Mouse (Mus musculus) olfactory bulb, adult 2 months (tissue): ENCODE results near the gene Nfatc2. TPM values are rescaled to one million over a fixed set of nuclear protein-coding genes. Genes with fewer than 3 reads are reported as not detected.

ENCODE experiments used
- H3K27ac ChIP-seq: fragments of 200-500 bp; 2 replicates; pipeline ENCODE4 v1.5.1; 2012; ENCODE audit warnings: low read depth, low read length; ENCODE audit not compliant: insufficient read depth
- H3K4me1 ChIP-seq: fragments of 200-500 bp; 2 replicates; pipeline ENCODE4 v1.6.1; 2012; ENCODE audit warnings: low read length; ENCODE audit not compliant: control insufficient read depth, insufficient read depth
- H3K4me3 ChIP-seq: fragments of 200-500 bp; 2 replicates; pipeline ENCODE4 v1.5.1; 2012; ENCODE audit warnings: mild to moderate bottlenecking, low read depth, low read length, moderate library complexity; ENCODE audit not compliant: insufficient read depth
- CTCF ChIP-seq: fragments of 200-500 bp; IDR thresholded peaks from 2 replicates; pipeline ENCODE4 v1.5.1; 2012; ENCODE audit warnings: low read depth, mild to moderate bottlenecking, low read length, moderate library complexity; ENCODE audit not compliant: insufficient read depth
- POLR2A ChIP-seq: fragments of 200-500 bp; IDR thresholded peaks from 2 replicates; pipeline ENCODE4 v1.6.1; 2012; ENCODE audit warnings: mild to moderate bottlenecking, low read depth, low read length, moderate library complexity; ENCODE audit not compliant: insufficient read depth
- WGBS: fragments of 180-500 bp; shearing (Covaris S2); methylation state at CpG from one replicate; pipeline ENCODE4 v1.1.7; 2018; 5-methylcytosine and 5-hydroxymethylcytosine counted together
- polyA plus RNA-seq: library from polyadenylated mRNA; stranded (reverse); fragments of >200 nt; gene quantifications from 2 replicates; pipeline ENCODE4 v1.2.4, GENCODE M21; 2012; ENCODE audit warnings: low replicate concordance; ENCODE audit not compliant: missing spikeins, insufficient read depth, insufficient read length

The Nfatc2 gene
- polyA plus RNA-seq, 1 experiment, result not detected

DNA sequence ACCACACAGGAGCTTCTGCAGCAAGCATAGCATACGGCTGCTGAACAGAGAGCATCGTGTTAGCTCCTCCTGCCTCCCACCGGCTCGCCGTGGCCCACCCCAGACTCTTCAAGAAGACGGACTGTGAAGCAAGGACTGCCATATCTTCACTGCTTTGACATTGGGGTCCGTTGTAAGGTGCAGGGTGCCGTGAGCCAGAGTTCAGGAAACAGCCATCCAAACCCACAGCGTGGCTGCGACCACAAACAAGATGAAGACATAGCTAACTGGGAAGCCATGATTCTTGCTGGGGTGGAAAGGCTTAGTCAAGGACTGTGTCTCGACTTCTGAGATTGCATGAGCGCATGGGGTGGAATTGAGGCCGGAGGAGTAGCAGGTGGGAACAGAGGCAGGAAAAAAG is 111.5 kb downstream of the Nfatc2 start:
- TF ChIP-seq CTCF (no peak), POLR2A (no peak)
- Histone ChIP-seq H3K27ac (no peak overlapping the region), H3K4me3 (no peak overlapping the region), H3K4me1 (peaks cover 4% of the 10 kb centered on the region; the same call in 1 of the 2 replicates)
- WGBS, result 96% methylated on average over 13 of the region's 13 CpGs

DNA sequence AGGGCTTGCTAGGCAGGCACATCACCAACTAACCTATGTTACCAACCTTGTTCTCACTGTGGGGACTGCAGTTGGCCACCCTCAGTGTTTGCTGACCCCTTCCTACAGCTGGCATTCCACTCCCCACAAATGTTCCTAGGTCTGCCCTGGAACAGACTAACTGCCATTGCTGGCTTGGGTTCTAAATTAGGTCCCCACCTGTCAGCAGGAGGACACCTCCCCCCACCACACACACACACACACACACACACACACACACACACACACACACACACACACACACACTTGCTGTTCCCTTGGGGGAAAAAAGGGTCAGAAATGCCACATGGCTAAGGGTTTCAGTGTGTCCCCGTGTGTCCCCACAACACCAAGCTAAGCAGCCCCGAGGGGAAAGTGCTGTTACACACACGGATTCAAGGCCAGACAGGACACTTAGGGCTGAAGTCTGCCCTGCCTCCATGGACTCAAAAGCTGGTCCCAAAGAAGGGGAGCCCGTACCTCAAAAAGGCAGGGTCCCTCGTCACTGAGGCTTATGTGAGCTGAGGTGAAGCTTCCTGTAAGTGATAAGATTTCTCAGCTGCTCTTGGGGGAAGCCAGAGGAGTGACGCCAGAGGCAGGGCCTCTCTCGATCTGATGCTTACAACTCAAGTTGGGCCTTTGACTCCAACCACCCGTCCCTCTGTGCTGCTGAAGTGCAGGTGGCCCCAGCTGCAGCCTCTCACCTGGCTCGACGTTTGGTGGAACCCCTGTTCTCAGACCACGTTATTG is 113.1 kb downstream of the Nfatc2 start:
- Histone ChIP-seq H3K4me3 (no peak overlapping the region), H3K4me1 (peaks cover 4% of the 10 kb centered on the region; the same call in 1 of the 2 replicates), H3K27ac (no peak overlapping the region)
- no peak for TF ChIP-seq POLR2A
- no peak for TF ChIP-seq CTCF
- WGBS, result 92% methylated on average over 11 of the region's 11 CpGs

DNA sequence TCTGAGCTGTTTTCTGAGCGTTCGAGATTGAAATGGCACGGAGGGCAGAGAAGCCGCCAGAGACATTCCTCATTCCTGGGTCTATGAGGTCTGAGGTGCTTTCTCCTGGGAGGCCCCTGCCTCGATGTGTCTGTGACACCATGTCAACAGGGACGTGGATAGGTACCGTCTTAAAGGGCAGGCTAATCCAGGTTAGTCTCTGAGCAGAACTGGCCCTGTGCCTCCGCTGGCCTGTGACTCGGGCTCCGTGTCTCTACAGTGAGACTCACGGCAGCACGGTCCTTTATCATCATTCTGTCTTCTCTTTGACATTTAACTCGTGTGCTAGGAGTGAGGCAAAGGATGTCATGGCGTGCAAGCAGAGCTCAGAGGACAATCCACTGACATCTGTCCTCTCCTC is 120.3 kb downstream of the Nfatc2 start:
- TF ChIP-seq CTCF, result no peak
- no peak for TF ChIP-seq POLR2A
- Histone ChIP-seq H3K4me1 (no peaks in the 10 kb centered on the region), H3K27ac (no peak overlapping the region), H3K4me3 (no peak overlapping the region)
- 92% methylated on average over 14 of the region's 14 CpGs for WGBS

DNA sequence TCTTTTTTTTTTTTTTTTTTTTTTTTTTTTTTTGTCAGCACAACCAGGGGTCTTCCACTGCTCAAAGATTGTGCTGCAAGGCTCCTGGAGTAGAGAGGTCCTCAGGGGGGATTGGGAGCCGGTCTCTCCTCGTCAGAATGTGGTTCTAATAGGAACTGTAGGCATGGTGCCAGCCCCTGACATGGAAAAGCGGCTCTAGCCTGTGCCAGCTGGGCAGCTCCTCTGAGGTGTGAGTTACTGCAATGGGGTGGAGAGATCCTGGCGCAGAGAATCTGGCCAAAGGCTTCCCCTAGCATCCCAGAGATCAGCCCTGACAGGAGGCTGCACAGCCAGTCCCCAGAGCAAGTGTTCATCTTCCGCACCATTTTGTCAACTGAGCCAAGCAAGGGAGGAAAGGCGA is 120.8 kb downstream of the Nfatc2 start:
- Histone ChIP-seq H3K4me3 (no peak overlapping the region), H3K4me1 (no peaks in the 10 kb centered on the region), H3K27ac (no peak overlapping the region)
- 64% methylated on average over 6 of the region's 6 CpGs for WGBS
- TF ChIP-seq CTCF (no peak), POLR2A (no peak)

DNA sequence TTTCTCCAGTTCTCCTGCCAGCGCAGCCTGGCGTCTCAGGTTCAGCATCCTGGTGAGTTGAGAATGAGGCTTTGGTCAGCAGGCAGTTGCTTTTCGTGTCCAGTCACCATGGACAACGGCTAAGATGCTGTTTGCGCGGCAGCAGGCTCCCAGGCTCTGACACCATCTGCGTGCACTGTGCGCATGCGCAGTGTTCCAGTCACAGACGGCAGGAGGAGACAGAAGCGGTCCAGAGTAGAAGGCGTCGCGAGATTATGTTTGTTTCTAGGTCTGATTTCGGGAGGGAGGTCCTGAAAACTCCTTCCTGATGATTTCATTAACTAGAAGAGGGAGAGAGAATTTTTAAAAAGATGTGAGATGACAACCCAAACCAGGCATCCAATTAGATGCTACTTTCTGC is 121.5 kb downstream of the Nfatc2 start:
- no peak overlapping the region for H3K27ac ChIP-seq
- TF ChIP-seq CTCF, result no peak
- TF ChIP-seq POLR2A, result no peak
- H3K4me1 ChIP-seq, result no peaks in the 10 kb centered on the region
- no peak overlapping the region for H3K4me3 ChIP-seq
- WGBS, result 89% methylated on average over 15 of the region's 15 CpGs

DNA sequence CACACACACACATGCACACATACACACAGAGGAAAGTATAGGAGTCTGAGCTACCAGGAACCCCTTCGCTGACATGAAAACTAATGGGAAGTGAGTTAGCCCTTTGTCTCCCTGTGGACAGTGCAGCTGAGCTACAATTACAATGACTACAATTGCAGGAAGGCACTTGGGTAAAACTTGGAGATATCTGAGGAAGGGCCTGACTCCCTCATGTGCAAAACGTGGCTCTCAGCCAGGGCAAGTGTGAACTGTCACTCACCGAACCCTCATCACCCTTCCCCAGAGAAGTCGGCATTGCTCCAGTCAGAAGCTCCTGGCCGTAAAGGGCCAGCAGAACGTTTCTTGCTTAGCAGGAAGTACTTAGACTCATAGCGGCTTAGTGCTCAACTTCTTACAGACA is 123.0 kb downstream of the Nfatc2 start:
- Histone ChIP-seq H3K4me1 (no peaks in the 10 kb centered on the region), H3K4me3 (no peak overlapping the region), H3K27ac (no peak overlapping the region)
- TF ChIP-seq CTCF, result no peak
- TF ChIP-seq POLR2A, result no peak
- WGBS, result 78% methylated on average over 7 of the region's 7 CpGs

DNA sequence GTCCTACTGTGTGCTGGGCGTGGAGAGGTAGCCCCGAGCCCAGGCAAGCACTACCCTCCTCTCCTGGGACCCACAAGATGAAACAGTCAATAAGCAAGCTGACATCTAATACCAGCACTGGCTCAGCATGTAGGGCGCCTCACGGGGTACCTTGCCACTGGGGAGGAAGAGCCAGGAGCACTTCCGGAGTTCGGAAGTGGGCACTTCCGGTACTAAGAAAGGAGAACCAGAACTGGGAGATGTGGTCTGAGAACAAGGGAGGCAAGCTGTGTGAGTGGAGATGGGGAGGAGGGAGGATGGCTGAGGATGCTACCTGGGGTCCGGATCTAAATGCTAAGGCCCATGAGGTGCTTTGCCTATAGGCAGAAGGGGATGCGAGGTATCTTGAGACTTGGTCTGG is 128.0 kb downstream of the Nfatc2 start:
- TF ChIP-seq POLR2A, result no peak
- TF ChIP-seq CTCF, result no peak
- H3K27ac ChIP-seq, result no peak overlapping the region
- no peak overlapping the region for H3K4me3 ChIP-seq
- 83% methylated on average over 9 of the region's 9 CpGs for WGBS
- H3K4me1 ChIP-seq, result peaks cover 5% of the 10 kb centered on the region; the same call in 1 of the 2 replicates

DNA sequence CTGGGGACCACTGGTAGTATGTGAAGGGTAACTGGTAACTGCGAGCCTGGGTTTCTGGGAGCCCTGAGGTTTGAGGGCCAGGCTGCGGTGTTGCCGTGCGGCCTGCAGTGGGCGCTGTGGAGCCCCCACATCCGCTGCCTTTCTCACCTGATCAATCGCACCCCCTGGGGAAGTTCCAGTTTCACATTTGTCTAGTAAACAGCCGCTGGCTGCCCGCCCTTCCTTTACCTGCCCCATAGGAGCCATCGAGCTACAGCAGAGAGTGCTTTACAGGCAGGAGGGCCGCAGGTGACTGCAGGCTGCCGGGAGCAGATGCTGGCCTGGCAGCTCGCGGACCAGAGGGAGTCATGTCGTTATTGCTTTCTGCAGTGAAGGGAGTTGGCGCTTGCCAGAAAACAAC is 128.6 kb downstream of the Nfatc2 start:
- Histone ChIP-seq H3K27ac (no peak overlapping the region), H3K4me3 (peak overlapping the region; percentile 32), H3K4me1 (peaks cover 5% of the 10 kb centered on the region; the same call in 1 of the 2 replicates)
- 22% methylated on average over 16 of the region's 16 CpGs for WGBS
- TF ChIP-seq POLR2A, result no peak
- TF ChIP-seq CTCF, result peak; percentile 48

DNA sequence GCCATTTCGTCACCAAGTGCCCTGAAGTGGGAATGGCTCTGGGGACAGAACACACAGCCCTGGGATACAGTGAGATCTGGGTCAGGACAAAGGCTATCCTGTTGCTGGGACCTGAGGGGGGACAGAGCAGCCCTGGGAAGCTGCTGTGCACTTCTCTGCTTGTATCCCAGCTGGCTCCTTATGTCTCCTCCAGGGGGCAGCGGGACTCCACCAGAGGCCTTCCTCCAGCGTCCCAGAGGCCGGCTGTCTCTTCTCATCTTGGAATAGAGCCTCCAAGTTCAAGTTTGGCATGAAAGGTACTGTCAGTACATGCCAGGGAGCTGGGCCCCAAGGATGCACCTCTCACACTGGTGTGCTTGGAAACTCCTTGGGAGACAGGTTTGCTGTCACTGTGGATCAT is 132.4 kb downstream of the Nfatc2 start:
- 27% methylated on average over 4 of the region's 4 CpGs for WGBS
- TF ChIP-seq POLR2A, result no peak
- peak; percentile 81 for TF ChIP-seq CTCF
- H3K4me1 ChIP-seq, result peaks cover 21% of the 10 kb centered on the region

More for the DNA sequence above, 132.4 kb downstream of the Nfatc2 start:
- Histone ChIP-seq H3K4me3 (no peak overlapping the region), H3K27ac (no peak overlapping the region)
